Mouse (Mus musculus): ENCODE data around the gene Ensa.

- TF ChIP-seq CTCF (IDR thresholded peaks at IDR 0.05), result no peak
- no peak for TF ChIP-seq EP300 (IDR thresholded peaks at IDR 0.05; ENCODE audit: insufficient read depth, low read depth, low read length)
- TF ChIP-seq POLR2A (IDR thresholded peaks at IDR 0.05; ENCODE audit: insufficient read depth, low read depth, low read length), result no peak
Measured at GRCm38 (mm10) chr3:95629755-95630154, 5.0 kb downstream of the Ensa start.

Measured in heart, adult 2 months (tissue).